Mouse (Mus musculus): ENCODE measurements around the gene Dpf1.

Dpf1 gene

DNA sequence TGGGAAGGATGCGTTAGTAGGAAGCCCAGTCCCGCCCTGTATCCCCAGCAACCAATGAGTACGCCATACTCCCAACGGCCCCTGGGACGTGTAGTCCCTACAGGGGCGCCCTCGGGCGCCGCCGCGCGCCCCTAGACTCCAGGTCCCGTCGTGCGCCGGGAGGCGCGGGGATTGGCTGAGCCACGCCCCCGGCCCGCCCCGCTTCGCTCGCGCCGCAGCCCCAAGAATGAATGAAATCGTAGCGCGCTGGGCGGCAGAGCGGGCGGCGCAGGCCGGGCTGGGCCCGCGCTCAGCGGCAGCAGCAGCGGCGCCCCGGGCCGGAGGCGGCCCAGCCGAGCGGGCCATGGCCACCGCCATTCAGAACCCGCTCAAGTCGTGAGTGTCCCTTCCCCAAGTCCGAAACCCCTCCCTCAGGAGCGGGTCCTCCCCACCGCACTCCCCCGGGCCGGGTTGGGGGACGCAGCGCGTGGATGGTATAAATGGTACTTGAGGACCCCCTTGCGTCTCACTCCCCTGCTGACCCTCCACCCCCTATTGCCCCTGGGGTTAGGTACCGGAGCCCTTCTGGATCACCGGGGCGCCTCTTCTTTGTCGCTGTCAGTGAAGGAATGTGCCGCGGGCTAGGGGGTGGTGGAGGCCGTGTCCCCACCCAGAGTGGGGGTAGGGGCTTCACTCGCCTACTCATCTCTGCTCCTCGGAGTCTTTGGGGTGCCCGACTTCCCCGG is at the start of gene Dpf1:
Gene Dpf1 (plus strand): TSS at position 214 of the 725 bp plus-strand sequence.
- DNase-seq, result peak; percentile 97

GRCm38 (mm10) chr7:29255875-29256274 is 47.9 kb upstream of the Dpf1 start:
- DNase-seq, result no peak

GRCm38 (mm10) chr7:29257368-29257767 is 46.4 kb upstream of the Dpf1 start:
- no peak for DNase-seq

- peak; percentile 28 for DNase-seq
Observed at GRCm38 (mm10) chr7:29259781-29260730, 43.7 kb upstream of the Dpf1 start.

GRCm38 (mm10) chr7:29262151-29262550 is 41.6 kb upstream of the Dpf1 start:
- no peak for DNase-seq

DNA sequence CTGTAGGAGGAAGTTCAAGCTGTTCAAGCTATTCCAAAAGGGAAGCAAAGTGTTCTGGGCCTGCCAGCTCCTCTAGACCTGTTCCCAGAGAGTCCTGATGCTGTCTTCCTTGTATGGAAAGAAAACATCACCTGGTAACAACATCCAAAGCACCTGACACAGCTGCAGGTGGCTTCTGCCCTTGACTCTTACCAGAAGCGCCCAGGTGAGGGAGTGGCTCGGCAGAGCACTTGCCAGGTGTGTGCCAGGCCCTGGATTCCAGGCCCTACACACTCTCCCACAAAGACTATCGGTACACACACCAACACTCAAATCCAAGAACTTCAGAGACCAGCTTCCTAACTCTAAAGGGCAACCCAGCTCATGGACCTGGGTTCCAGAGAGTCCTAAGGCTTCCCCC is 39.9 kb upstream of the Dpf1 start:
- no peak for DNase-seq

GRCm38 (mm10) chr7:29265636-29266035 is 38.1 kb upstream of the Dpf1 start:
- no peak for DNase-seq

- DNase-seq, result no peak
Observed at GRCm38 (mm10) chr7:29266931-29267330, 36.8 kb upstream of the Dpf1 start.

DNA sequence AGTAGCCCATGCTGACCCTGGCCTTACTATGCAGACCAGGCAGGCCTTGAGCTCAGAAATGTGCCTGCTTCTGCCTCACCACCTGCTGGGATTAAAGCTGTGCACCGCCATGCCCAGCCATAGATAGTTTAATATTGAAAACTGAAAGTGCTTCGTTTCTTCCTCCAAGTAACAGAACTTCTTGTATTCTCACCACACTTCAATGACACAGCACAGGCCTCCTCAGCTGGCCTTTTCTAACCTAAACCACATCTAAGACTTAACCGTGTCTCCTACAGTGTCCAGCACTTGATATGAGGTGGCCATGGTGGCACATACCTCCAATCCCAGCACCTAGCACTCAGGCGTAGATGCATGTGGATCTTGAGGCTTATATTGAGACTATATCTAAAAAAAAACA is 33.3 kb upstream of the Dpf1 start:
- no peak for DNase-seq

DNA sequence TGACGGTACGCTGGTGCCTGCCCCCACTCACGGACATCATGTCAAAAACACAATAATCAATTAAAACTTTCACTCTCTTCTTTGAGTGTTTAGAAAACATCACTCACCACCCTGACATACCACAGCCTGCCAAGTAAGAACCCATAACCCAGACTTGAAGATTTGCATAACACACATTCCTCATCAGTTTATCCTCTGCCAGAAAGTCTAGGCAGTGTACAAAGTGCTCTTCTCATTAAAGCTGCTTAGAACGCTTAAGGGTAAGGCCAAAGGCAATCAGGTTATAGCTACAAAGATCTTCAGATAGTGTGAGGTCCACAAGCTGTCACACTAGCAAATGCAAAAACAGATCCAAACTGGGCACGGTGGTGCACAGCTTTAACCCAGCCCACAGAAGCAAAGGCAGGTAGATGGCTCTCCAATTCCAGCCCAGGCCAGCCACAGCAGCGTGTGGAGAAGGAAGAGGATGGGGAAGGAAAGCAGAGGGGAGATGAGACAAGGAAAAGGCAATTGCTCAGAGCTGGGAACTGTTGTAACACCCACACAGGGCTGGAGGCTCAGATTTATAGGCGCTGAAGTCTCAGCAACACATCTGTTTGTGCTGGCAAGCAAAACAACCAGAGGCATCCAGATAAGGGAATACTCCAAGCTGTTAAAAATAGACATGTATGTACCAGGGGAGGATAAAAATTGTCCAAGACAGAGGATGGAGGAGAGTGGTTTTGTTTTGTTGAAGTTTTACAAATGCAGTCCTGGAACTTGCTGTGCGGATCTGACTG is 31.9 kb upstream of the Dpf1 start:
- DNase-seq, result no peak

GRCm38 (mm10) chr7:29276715-29277114 is 27.0 kb upstream of the Dpf1 start:
- no peak for DNase-seq

DNA sequence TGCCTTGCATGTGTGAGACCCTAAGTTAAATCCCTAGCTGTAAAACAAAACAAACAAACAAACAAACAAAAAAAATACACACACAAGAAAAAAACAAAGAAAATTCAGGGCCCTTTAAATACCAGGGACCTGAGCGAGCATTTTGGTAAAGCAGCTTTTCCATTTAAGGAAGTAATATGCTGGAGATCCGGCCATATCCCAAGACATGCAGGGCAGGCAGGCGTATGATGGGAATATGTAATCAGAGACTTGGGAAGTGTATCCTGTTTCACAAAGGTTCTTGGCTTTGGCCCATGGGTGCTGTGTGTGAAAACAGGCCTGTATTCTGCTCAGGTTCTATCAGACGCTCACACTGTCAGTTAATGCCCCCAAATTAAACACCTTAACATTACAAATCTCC is 26.2 kb upstream of the Dpf1 start:
- no peak for DNase-seq

DNA sequence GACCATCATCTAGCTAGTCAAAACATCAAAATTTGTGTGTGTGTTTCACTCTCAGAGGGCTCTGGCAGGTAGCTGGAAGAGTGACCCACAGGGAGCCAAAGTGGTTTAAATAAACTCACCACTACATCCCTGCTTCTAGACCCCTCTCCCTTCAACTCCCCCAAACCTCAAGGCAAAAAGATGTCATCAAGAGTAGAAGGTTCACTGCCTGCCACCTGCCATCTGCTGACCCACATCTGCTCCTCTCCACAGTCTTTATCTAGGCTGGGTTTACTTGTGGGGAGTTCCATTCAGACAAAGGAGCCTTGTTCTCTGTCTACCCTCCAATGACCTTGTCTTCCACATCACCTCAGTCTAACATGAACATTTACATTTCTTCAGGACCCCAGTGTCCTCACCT is 24.5 kb upstream of the Dpf1 start:
- no peak for DNase-seq

DNA sequence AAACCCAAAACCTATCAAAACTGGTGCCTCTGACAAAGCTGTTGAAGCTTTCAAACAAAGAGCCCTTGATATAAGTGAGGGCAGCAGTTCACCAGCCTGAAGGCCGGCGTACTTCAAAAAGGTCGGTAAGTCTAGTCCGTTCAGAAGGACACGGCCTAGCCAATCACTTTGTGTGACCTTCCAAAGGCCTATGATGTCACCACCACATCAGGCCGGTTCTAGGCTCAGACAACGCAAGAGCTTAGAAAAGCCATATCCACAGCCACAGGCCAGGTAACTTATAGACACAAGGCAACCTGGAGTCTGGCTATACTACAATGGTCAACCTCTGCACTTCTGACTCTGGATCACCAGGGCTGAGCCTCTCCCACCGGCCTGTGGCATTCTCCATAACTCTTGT is 23.8 kb upstream of the Dpf1 start:
- no peak for DNase-seq

DNA sequence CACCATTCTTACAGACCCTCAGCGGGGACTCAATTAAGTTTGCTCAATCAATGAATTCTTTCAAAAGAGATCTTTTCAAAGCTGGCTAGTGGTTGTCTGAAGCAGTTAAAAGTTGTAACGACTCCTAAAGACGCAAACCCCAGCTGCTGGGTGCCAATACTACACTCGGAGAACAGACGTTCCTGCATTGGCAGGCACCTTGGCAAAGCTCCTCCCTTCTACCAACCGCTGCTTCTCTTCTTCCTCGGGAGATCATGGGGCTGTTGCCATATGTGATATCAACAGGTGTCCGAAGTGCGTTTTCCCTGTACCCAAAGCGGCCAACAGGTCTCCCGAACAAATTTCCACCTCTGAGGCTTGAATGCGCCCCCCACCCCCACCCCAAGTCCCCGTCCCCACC is 22.9 kb upstream of the Dpf1 start:
- DNase-seq, result no peak

DNA sequence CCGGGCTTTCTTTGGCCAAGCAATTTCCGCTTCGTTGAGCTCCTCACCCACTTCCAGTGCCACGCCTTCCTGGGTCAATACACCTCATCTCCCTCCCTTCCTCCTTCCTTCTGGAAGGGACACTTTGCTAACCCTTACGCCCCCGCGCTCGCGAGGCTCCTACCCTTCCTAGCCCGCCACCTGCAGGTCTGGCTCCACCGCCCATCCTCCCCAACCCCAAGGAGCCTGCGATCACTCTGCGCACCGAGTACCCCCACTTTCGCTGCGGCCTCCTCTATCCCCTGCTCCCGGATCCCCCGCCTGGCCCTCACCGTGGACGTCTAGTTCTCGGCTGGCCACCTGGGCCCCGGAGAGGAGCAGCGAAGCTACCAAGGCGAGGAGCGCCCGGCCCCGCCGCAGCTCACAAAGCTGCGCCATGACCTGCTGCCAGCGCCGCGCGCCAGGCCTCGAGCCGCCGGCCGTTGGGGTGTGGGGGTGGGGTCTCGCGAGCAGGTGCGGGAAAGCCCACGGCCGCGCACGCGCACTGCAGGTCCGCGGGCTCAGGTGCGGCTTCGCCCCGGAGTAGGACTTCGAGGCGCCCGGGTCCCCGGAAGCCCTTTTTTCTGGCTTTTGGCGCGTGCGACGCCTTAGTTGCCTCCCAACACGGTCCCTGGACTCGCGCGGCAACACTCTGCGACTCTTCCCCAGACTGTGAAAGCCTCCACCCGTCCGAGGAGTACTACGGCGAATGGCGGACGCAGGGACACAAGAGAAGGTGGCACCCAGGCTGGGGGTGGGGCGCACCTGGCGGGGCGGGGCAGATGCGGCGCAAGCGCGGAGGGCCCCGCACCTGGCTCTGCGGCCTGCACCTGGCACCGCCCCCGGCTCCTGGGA is 22.3 kb upstream of the Dpf1 start, which contains the start of gene Spint2:
Gene Spint2 (minus strand): TSS at position 712 of the 873 bp plus-strand sequence.
- DNase-seq, result peak; percentile 71

GRCm38 (mm10) chr7:29282074-29282554 is 21.6 kb upstream of the Dpf1 start:
- DNase-seq, result no peak

DNA sequence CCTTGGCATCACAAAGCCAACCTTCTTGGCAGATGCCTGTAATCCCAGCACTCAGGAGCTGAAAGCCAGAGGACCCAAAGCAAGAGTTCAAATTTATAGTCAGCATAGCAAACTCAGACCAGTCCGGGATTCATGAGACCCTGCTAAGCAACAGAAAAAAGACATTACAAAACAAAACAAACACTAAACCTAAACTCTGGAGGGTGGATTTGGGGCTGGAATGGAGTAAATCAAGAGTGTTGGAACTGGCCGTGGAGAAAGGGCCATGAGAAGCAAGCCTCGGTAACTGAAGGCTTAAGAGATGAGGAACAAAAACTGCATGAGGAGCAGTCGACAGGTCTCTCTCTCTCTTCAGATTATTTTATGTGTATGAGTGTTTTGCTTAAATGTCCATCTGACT is 19.9 kb upstream of the Dpf1 start:
- DNase-seq, result no peak

- DNase-seq, result no peak
Observed at GRCm38 (mm10) chr7:29284523-29284922, 19.2 kb upstream of the Dpf1 start.

GRCm38 (mm10) chr7:29287481-29287880 is 16.3 kb upstream of the Dpf1 start:
- DNase-seq, result no peak

- DNase-seq, result no peak
Observed at GRCm38 (mm10) chr7:29288079-29288478, 15.7 kb upstream of the Dpf1 start.

Measured in embryo, embryonic 11 days (tissue).